Mouse (Mus musculus) ZHBTc4 (cell line): Measurements from ENCODE around the gene Cemip2.
"Not testable (repeated sequence)": the region's sequence is repeated elsewhere in the genome, so short reads cannot be mapped to it uniquely, and the experiment has no call there.

ENCODE experiments used
- DNase-seq: peaks from one replicate; pipeline ENCODE4 v3.0.0-alpha.2; 2011; ENCODE audit warnings: low read depth, low spot score

The Cemip2 gene

GRCm38 (mm10) chr19:21865242-21866055 is 87.3 kb downstream of the Cemip2 start:
- no peak for DNase-seq

GRCm38 (mm10) chr19:21866094-21866493 is 88.0 kb downstream of the Cemip2 start:
- DNase-seq, result no peak

GRCm38 (mm10) chr19:21866756-21867155 is 88.6 kb downstream of the Cemip2 start:
- not testable (repeated sequence) for DNase-seq

- DNase-seq, result no peak
These were observed 90.3 kb downstream of the Cemip2 start for GRCm38 (mm10) chr19:21868471-21868870.

GRCm38 (mm10) chr19:21882110-21882940 is 104.2 kb downstream of the Cemip2 start:
- DNase-seq, result peak; percentile 80

- peak; percentile 31 for DNase-seq
These were observed 104.9 kb downstream of the Cemip2 start for GRCm38 (mm10) chr19:21883053-21883452.

- DNase-seq, result no peak
These were observed 105.8 kb downstream of the Cemip2 start for GRCm38 (mm10) chr19:21883922-21884321.

- no peak for DNase-seq
These were observed 106.2 kb downstream of the Cemip2 start for GRCm38 (mm10) chr19:21884385-21884784.

- DNase-seq, result no peak
These were observed 108.1 kb downstream of the Cemip2 start for GRCm38 (mm10) chr19:21886166-21886657.

- no peak for DNase-seq
These were observed 112.6 kb downstream of the Cemip2 start for GRCm38 (mm10) chr19:21890699-21891098.

- peak; percentile 92 for DNase-seq
These were observed 116.7 kb downstream of the Cemip2 start for GRCm38 (mm10) chr19:21894792-21895191.

GRCm38 (mm10) chr19:21895540-21895939 is 117.4 kb downstream of the Cemip2 start:
- no peak for DNase-seq

- no peak for DNase-seq
These were observed 119.1 kb downstream of the Cemip2 start for GRCm38 (mm10) chr19:21897122-21897827.

GRCm38 (mm10) chr19:21898015-21898939 is 120.1 kb downstream of the Cemip2 start:
- DNase-seq, result no peak
